Mouse (Mus musculus): Measurements from ENCODE around the gene Frmd4a. TPM values are rescaled to one million over a fixed set of nuclear protein-coding genes. Genes with fewer than 3 reads are reported as not detected.

The Frmd4a gene
- total RNA-seq, 2 experiments from 2014 or later, result 45.7 to 52.5 TPM

DNA sequence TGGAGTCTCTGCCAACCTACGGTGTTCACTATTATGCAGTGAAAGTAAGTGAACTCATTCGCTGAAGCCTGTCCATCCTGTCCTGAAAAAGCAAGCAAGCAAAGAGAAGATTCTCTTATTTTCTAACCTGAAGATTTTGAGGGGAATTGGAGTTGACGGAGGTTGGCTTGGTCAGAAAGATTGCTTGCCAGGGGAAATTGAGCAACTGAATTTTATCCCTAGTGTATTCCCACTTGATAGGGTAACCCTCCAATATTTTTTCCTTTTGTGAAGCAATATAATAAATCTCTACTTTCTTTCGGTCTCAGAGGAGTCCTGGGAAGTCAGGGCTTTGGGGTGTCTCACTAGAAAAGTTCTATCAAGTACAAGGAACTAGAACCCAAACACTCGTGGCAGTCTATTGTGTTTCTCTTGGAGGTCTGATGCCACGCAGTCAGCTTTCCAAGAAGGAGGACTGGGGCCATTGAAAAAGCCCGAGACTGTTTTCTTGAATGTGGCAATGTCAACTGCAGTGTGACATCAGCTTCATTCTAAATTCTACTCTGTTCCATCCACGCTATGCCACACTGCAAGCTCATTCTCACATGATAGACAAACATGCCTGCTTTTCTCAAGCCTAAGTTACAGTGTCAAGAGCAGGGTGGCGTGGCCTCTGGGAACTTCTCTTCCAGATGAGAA lies 517.8 kb downstream of the Frmd4a start:
- no peak for DNase-seq

DNA sequence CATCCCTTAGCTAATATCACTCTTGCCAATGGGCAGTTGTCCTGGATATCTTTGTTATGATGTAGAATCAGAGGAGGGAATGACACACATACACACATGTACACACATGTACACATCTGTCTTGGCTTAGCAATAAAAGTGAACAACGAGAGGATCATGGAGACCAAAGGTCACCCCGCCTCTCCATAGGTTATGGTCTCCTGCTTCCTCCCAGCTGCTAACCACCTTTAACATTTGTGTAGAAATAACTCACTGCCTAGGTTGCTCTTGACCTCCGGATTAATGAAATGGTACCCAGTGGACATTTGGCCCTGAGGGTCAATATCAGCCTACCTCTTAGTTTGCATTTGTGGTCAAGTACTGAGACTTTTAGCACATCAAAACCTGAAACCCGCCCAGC lies 523.8 kb downstream of the Frmd4a start:
- intact Hi-C loops (cut with DNase I), result no loop called here
- no peak for DNase-seq

More for the DNA sequence above, 517.8 kb downstream of the Frmd4a start:
- intact Hi-C loops (cut with DNase I), result no loop called here

GRCm38 (mm10) chr2:4541844-4542628 lies 524.5 kb downstream of the Frmd4a start:
- intact Hi-C loops (cut with DNase I), result no loop called here

GRCm38 (mm10) chr2:4542629-4543416 lies 525.3 kb downstream of the Frmd4a start:
- intact Hi-C loops (cut with DNase I), result no loop called here
- peak; percentile 83 to 88 for DNase-seq

More at GRCm38 (mm10) chr2:4541844-4542628, 524.5 kb downstream of the Frmd4a start:
- DNase-seq, result no peak

- DNase-seq, result no peak
- intact Hi-C loops (cut with DNase I), result no loop called here
Measured at GRCm38 (mm10) chr2:4543417-4543775, 525.9 kb downstream of the Frmd4a start.

GRCm38 (mm10) chr2:4544360-4544759 lies 526.8 kb downstream of the Frmd4a start:
- intact Hi-C loops (cut with DNase I), result no loop called here
- peak; percentile 55 to 65 for DNase-seq

DNA sequence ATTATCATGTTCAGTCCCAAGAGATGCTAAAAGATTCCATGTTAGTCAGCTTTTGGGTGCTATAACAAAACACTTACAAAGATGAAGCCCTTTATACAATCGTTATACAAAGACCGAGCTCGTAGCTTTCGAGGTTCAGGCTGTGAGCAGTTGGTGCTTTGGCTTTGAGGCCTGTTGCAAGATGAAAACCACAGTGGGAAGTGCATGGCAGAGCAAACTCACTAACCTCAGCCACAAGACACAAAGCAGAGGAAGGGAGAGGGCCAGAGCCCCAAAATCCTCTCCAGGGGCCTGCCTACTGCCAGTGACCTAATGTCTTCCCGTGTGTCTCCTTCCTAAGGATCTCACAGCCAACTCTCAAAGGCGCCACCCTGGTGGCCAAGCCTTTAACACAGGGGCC lies 527.7 kb downstream of the Frmd4a start:
- DNase-seq, result no peak
- intact Hi-C loops (cut with DNase I), result no loop called here

GRCm38 (mm10) chr2:4547003-4547662 lies 529.6 kb downstream of the Frmd4a start:
- intact Hi-C loops (cut with DNase I), result no loop called here
- DNase-seq, result no peak

DNA sequence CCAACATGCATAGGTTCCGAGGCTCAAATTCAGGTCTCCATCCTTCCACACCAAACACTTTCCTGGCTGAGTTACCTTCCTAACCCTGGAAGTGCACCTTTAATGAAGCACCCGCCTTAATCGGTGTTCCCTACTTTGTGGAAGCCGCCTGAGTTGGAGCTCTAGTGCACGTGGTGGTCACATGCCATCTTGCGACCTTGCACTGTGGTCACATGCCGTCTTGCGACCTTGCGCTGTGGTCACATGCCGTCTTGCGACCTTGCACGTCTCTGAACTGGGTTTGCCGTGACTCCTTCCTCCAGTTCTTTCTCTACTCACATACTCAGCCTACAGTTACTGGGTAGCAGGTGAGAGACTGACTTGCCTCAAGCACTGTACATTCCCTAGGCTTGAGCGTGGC lies 531.8 kb downstream of the Frmd4a start:
- intact Hi-C loops (cut with DNase I), result no loop called here
- DNase-seq, result no peak

DNA sequence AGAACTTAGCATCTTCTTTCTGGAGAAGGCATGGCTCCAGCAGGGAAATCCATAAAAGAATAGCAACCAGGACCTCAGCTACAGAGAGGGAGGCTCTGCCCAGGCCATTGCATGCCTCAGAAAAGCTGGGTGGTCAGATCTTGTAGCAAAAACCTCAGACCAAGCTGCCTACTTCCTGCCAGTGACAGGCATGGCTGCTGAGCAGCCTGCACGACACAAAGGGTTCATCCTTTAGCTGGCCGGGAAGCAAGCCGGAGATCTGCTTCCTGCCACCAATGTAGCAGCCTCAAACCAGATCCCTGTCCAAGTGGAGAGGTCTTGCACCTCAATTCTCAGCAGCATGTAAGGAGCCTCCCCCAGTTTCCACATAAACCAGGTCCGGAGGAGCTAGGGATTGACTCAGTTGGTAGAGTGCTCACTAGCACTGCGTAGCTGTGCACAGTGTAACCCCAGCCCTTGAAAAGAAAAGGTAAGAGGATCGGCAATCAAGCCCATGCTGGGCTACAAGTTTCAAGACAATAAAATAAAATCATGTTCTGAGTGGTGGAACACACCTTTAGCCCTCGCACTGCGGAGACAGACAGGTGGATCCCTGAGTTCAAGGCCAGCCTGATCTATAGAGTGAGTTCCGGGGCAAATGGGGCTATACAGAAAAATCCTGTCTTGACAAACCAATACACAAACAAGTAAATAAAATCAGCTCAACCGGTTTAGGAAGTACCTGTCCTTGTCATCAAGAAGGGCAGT lies 532.7 kb downstream of the Frmd4a start:
- peak in 1 of 2 experiments; percentile 19 for DNase-seq
- intact Hi-C loops (cut with DNase I), result no loop called here

DNA sequence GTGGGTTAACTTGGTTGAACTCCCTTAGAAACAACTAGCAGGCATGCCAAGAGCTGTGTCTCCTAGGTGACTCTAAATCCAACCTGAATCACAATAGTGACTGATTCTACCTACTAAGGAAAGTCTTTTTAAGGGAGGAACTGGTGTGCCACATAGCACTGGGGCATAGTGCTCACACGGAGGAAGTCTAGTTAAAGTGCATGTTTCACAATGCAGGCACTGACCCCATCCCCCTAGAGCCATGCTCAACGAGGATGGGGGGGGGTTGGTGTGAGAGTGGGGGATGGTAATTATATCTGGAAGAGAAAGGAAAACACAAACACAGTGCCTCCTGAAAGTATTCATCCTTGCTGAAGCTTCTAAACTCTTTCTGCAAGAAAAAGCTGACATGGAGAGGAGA lies 533.9 kb downstream of the Frmd4a start:
- no peak for DNase-seq
- intact Hi-C loops (cut with DNase I), result no loop called here

- intact Hi-C loops (cut with DNase I), result no loop called here
- peak in 1 of 2 experiments; percentile 6 for DNase-seq
Measured at GRCm38 (mm10) chr2:4551866-4552265, 534.3 kb downstream of the Frmd4a start.

DNA sequence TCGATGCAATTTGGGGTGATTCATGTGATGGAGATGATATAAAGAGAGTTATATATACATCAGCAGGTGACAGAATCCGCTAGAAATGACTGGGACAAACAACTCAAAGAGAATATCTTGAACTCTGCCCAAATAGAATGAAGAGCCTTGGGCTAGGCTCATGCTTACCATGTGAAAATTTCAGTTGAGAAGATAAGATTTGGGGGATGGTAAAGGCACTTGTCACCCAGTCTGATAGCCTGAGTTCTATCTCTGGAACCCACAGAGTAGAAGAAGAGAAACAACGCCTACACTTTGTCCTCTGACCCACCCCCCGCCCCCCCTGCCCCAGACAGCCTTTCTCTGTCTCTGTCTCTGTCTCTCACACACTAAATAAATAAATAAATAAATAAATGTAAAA lies 535.0 kb downstream of the Frmd4a start:
- no peak for DNase-seq

GRCm38 (mm10) chr2:4555221-4555631 lies 537.7 kb downstream of the Frmd4a start:
- DNase-seq, result peak; percentile 52 to 58

More for the DNA sequence above, 535.0 kb downstream of the Frmd4a start:
- intact Hi-C loops (cut with DNase I), result no loop called here

DNA sequence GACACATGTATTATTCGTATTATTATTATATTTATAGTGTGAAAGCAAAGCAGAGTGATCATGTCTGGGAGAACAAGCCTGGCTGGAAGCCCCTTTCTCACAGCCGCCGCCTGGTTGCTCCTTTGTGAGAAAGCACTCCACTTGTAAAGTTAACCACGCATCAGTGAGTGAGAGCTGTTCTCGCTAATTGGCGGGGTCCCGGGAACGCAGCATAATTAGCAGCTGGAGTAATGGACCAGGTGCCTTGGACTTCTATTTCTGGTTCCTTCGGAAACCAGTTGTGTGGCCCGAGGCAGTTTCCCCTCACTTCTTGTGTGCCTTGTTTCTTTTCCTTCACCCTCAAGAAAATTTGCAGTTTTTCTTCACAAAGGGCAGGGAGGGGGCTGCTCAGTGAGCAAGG lies 538.7 kb downstream of the Frmd4a start:
- intact Hi-C loops (cut with DNase I), result no loop called here
- DNase-seq, result no peak

More at GRCm38 (mm10) chr2:4555221-4555631, 537.7 kb downstream of the Frmd4a start:
- intact Hi-C loops (cut with DNase I), result no loop called here

DNA sequence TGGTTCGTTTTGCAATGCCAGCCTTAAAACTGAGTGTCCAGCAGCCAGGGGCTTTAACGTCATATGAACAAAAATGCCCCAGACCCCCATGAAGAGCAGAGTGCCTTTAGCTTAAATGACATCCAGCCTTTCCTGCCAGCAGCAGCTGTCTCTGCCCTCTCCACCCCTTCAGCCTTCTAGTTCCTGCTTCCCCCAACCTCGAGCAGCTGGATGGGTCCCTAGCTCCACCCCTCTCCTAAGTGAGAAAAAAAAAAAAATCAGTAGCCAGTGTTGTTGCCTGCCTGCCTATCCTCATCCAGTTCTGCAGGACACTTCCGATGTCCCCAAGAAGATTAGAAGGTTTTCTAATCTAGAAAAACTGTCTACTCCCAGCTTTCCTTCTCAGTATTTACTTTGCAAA lies 539.5 kb downstream of the Frmd4a start:
- DNase-seq, result peak; percentile 50 to 54
- intact Hi-C loops (cut with DNase I), result no loop called here

- DNase-seq, result peak; percentile 64 to 68
- intact Hi-C loops (cut with DNase I), result no loop called here
Measured at GRCm38 (mm10) chr2:4557466-4557865, 539.9 kb downstream of the Frmd4a start.

- intact Hi-C loops (cut with DNase I), result loop anchor here (1.0 to 2.0 kb wide), 2 partner anchors 42 to 59 kb away; no protein-coding TSS in a partner anchor
- peak; percentile 50 to 52 for DNase-seq
Measured at GRCm38 (mm10) chr2:4558651-4559203, 541.2 kb downstream of the Frmd4a start.

- intact Hi-C loops (cut with DNase I), result loop anchor here (1.0 to 2.0 kb wide), 2 partner anchors 43 to 60 kb away; no protein-coding TSS in a partner anchor
- DNase-seq, result peak; percentile 93 to 94
Measured at GRCm38 (mm10) chr2:4559211-4559882, 541.8 kb downstream of the Frmd4a start.

Measured in heart, postnatal 10 days (tissue).